Mouse (Mus musculus): ENCODE results near the gene Strap. TPM values are rescaled to one million over a fixed set of nuclear protein-coding genes. Genes with fewer than 3 reads are reported as not detected.

Gene Strap
- total RNA-seq, 4 experiments from 2014 or later, result 108 to 111 (median 109) TPM

- no peak for DNase-seq (ENCODE audit: low spot score in 2 of 2)
Measured at GRCm38 (mm10) chr6:137722220-137722931, 12.5 kb upstream of the Strap start.

DNA sequence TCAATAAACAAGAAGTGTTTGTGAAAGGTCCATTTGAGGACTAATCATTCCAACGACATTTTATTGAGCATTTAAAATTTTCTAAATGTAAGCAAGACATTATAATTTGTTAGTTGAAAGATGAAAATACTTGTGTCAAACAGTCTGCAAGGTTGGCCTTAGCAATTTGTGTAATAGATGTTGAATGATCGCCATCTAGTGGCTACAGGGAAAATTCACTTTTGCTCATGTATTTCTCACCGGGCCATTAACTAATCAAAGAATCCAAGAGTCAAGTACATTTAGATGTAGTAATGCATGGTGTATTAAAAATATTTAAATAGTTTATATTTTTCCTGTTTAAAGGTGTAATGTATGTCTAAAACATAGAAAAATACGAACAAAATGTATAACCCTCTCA is 11.0 kb upstream of the Strap start:
- no peak for DNase-seq (ENCODE audit: low spot score in 2 of 2)

GRCm38 (mm10) chr6:137734460-137734845 is 425 bp upstream of the Strap start:
- DNase-seq (ENCODE audit: low spot score in 2 of 2), result no peak

- DNase-seq (ENCODE audit: low spot score in 2 of 2), result no peak
Measured at GRCm38 (mm10) chr6:137735671-137736238, 877 bp downstream of the Strap start.

DNA sequence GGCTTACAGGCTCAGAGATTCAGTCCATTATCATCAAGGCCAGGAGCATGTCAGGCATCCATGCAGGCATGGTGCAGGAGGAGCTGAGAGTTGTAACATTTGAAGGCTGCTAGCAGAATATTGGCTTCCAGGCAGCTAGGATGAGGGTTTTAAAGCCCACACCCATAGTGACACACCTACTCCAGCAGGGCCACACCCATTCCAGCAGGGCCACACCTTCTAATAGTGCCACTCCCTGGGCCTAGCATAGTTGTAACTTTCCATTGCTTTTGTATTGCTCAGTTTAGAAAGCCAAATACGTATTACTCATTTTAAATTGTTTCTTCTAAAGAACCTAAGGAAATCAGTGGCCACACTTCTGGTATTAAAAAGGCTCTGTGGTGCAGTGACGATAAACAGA is 6.1 kb downstream of the Strap start:
- DNase-seq (ENCODE audit: low spot score in 2 of 2), result no peak

GRCm38 (mm10) chr6:137744700-137745099 is 9.8 kb downstream of the Strap start:
- no peak for DNase-seq (ENCODE audit: low spot score in 2 of 2)

- no peak for DNase-seq (ENCODE audit: low spot score in 2 of 2)
Measured at GRCm38 (mm10) chr6:137747174-137747928, 12.5 kb downstream of the Strap start.

- DNase-seq (ENCODE audit: low spot score in 2 of 2), result no peak
Measured at GRCm38 (mm10) chr6:137751551-137752274, 16.8 kb downstream of the Strap start.

GRCm38 (mm10) chr6:137752275-137752655 is 17.4 kb downstream of the Strap start:
- no peak for DNase-seq (ENCODE audit: low spot score in 2 of 2)

GRCm38 (mm10) chr6:137754056-137754856 is 19.4 kb downstream of the Strap start, which contains the start of gene Dera:
Dera (plus strand) TSS chr6:137754546.
- peak; percentile 20 to 33 for DNase-seq (ENCODE audit: low spot score in 2 of 2)

DNA sequence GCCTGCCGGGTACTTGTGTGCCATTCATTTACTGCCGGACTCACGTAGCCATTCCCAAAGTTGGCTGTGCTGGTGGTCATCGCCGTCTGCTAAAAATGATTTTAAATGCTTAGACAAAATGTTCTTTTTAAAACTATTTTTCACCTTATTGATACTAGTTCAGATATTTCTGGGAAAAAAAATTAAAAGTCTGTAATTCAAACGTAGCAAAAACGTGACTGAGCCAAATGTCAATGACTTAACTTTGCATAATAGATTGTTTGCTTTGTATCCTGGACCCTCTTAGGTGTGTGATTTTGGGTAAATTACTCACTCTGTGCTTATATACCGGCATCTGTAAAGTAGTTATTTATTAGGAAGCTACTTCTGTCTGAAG is 20.0 kb downstream of the Strap start:
- no peak for DNase-seq (ENCODE audit: low spot score in 2 of 2)

GRCm38 (mm10) chr6:137756310-137756709 is 21.4 kb downstream of the Strap start:
- DNase-seq (ENCODE audit: low spot score in 2 of 2), result no peak

- no peak for DNase-seq (ENCODE audit: low spot score in 2 of 2)
Measured at GRCm38 (mm10) chr6:137757891-137758290, 23.0 kb downstream of the Strap start.

GRCm38 (mm10) chr6:137759681-137760080 is 24.8 kb downstream of the Strap start:
- DNase-seq (ENCODE audit: low spot score in 2 of 2), result peak in 1 of 2 experiments; percentile 18

- peak in 1 of 2 experiments; percentile 20 for DNase-seq (ENCODE audit: low spot score in 2 of 2)
Measured at GRCm38 (mm10) chr6:137760966-137761365, 26.1 kb downstream of the Strap start.

DNA sequence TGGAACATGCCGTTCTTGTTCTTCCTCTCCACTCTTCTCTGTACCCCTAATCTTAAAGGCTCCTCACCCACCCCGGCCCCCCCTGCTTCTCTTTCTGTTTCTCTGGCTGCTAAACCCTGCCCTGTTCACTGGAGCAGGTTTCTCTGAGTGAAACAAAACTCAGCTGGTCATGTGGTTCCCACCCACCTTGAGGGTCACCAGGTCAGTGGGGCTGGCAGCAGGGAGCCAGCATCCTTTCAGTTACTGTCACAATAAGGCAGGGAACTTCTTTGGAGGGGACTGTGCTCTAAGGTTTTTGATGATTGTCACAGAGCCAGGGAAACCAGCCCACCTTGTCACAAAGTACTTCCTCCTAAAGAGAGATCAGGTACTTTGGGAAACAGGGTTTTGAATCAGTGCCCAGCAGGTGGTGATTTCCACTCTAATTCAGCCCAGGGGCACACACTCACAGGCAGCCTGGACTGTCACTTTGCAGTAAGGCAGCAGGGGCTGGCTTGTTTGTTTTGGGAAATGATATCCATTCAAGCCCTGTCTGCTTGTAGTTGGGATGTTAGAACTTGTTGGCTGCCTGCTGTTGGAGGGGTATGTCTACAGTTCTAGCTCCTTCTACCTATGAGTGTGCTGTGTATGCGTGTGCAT is 29.8 kb downstream of the Strap start:
- DNase-seq (ENCODE audit: low spot score in 2 of 2), result no peak

DNA sequence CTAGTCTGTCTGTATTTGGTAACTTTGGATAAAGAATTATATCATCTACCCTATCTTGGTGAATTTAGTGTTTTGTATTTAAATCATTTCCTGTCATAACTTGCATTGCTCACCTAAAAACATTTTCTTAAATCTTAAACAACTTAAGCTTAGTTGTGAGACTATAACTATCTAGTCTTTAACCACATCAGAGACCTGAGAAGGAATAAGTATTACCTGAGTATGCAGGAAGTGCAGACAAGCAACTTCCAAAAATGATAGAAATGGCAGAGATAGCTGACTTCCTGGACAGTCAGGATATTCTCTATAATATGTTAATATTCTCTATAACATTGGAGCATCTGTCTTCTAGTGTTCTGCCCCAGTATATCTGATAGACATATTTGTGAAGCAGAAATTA is 31.3 kb downstream of the Strap start:
- DNase-seq (ENCODE audit: low spot score in 2 of 2), result no peak

DNA sequence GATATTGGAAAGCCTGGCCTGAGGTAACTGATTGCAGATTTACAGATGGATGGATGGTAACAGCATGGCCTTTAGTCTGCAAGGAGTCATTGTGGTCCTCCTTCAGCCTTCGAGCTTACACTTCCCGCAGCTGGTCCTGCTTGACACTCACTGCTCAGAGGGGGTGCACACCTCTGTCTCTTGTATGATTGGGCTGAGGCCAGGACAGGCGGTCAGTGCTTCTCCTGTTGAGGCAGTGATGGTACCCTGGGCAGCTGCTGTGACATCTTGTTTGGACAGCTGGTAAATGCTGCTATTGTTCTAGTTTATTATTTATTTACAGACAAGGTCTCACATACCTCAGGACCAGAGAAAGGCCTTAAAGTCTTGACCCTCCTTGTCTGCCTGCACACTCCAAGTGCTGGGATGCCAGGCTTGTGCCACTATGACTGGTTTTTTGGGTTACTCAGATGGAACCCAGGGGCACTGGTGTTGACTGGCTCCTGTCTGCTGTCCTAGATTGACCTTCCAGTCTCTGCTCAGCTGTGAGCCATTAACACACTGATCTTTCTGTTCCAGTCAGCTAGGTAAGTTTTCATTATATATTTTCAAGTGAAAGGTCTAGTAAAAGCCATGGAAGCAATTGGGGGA is 36.9 kb downstream of the Strap start:
- no peak for DNase-seq (ENCODE audit: low spot score in 2 of 2)

- no peak for DNase-seq (ENCODE audit: low spot score in 2 of 2)
Measured at GRCm38 (mm10) chr6:137772918-137773636, 38.2 kb downstream of the Strap start.
